Mouse (Mus musculus) urinary bladder, adult 18-20 months (tissue): ENCODE measurements at regions not wholly inside any gene's neighbourhood (a gene's known extent, or its start where the extent isn't known, plus 50 kb on each side); places are given as distances from the start of the nearest gene placed in this dataset.
"Not testable (repeated sequence)": the region's sequence is repeated elsewhere in the genome, so short reads cannot be mapped to it uniquely, and the experiment has no call there.

Experiments used
- DNase-seq, 2 experiments: peaks; one replicate each; pipeline ENCODE4 v3.0.0; 2022; ENCODE audit warnings: low spot score in 2 of 2, mixed read lengths in 2 of 2

DNA sequence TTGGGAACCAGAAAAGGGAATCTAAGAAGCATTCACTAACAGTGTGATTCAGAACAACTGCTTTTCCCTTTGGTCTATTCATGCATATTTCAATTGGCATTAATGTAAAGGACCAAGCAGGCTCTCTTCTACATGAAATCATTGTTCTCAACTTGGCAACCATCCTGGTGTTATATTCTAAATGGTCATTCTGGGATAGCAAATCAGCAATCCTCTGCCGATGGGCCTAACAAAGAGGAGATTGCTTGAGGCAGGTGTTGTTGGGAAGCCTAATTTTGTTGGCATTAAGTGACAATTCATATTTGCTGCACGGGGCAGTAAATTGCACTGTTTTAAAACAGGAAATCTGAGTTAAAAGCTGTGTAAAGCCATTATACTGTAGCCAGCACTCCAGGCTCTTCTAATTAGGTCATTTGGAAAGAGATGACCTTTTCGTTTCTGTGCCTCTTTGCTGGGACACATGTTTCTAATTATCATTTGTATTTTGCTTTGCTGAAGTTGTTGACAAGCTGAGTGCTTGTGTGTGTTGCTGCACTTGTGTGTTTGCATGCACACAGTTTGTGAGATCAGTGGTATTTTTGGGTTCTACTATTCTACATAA lies 275.4 kb downstream of the Cetn3 start:
- DNase-seq: no peak

DNA sequence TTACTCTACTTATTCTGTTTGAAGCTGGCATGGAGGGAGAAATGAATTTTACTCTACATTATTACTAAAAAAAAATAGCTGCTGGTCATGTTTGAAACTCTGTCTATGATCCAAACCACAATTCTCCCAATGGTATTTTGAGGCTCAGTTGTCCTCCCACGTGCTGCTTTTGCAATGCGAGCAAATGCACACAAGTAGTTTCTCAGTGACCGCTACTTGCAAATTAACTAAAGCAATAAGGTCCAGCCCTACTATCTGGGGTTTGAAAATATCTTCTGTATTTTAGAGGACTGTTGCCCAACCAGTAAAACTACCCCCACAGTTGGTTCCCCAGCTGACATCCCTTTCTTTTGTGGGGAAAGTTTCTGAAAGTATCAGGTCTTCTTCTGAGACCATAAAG lies 276.0 kb downstream of the Cetn3 start:
- no peak for DNase-seq

DNA sequence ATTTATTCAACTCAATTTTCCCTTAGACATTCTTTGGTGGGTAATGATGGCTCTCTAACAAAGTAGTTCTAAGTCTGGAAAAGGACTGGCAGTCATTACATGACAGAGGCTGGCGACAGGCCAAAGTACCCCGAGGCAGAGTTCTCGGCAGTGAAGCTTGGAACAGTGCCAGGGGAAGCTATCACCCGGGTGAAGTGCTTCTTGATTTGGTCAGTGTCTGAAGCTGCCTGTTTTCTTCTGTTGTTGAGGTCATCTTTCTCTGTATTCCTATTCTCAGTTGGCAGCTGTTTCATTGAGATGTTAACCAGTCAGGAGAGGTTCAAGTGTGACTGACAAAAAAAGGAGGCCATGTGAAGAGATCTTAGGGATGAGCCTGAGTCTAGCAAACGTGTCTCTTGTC lies 276.6 kb downstream of the Cetn3 start:
- no peak for DNase-seq

- DNase-seq: not testable (repeated sequence)
Observed at GRCm38 (mm10) chr13:82063880-82064279, 281.0 kb downstream of the Cetn3 start.

GRCm38 (mm10) chr13:82066174-82066573 lies 283.3 kb downstream of the Cetn3 start:
- no peak for DNase-seq

- DNase-seq: no peak
Observed at GRCm38 (mm10) chr13:82066674-82067270, 283.9 kb downstream of the Cetn3 start.

DNA sequence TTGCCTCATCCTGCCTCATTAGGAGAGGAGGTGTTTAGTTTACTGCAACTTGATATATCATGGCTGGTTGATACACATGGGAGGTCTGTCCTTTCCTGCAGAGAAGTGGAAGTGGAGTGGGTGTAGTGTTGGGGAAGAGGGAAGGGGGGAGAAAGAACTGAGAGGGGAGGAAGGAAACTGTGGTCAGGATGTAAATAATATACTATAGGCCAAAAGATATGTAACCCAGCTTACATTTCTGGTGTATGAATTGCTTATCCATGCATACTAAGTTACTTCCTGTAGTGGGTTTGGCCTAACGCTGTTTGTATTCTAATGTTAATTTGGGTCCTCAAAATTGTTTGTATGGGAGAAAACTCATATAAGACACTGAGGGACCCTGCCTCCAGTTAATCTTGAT lies 289.6 kb downstream of the Cetn3 start:
- DNase-seq: no peak

DNA sequence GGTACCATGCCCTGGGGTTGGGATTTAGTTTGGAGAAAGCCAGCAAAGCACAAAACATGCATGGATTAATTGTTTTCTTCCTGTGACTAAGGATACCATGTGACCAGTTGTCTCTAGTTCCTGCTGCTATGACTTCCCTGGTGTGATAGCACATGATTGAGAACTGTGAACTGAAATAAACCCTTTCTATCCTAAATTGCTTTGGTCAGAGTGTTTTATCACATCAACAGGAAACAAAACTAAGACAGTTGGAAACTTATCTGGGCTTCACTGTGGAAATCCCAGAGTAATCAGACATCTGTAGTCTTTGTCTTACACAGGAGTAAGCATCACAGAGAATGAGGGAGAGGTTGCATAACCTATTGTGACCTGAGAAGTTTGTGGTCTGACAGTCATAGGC lies 290.5 kb downstream of the Cetn3 start:
- no peak for DNase-seq

DNA sequence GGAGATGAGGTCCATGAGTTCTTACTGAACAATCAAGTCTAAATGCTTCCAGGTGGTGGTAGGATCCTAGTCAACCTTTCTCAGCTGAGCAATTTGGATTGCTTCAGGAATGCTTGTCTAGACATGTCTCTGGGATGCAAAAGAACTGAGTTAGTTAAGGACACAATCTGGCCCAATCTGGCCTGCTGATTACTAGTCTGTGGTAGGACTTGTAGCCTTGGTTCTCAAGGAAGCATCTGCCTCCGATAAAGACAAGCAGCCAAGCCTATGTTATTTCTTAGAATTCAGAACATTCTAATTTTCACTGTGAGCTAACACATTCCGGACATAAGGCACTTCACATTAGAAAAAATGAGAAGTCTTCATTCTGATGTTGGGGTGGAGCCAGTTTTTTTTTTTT lies 298.5 kb downstream of the Cetn3 start:
- no peak for DNase-seq

- DNase-seq: no peak
Observed at GRCm38 (mm10) chr13:82087635-82088034, 304.8 kb downstream of the Cetn3 start.

DNA sequence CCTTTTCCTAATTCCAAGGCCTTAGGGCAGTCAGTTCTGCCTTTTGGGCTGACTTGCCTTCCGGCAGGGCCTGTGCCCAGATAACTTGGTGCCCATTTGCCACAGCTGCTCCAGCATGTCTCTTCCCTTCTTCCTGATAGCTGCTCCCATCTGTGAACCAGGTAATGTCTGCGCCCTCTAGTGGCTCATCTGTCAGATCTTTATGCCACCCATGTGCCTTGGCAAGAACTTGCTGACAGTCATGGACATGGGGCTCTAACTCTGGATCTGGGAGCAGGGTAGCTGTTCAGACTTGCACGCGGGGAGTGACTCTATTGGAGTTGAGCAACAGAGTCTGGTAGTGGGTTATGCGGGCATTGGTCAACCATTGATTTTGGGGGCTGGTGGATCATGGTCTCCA lies 309.3 kb downstream of the Cetn3 start:
- DNase-seq: no peak

DNA sequence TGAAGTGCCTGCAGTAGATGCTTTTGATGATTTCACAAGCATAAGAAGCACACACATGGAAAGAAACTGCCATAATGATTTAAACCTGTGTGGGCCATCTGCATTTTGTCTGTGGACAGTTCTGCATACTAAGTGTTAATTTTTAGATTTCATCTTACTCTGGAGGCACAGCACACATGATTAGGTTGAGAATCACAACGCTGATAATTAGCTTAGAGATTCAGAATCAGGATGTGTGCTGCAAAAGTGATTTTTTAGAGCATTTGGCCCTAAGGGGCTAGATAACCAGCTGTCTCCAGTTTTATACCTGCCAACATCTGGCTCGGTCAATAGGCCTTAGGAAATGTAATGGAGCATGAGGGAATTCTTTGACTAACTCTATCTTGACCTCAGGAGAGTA lies 323.2 kb downstream of the Cetn3 start:
- DNase-seq: no peak

GRCm38 (mm10) chr13:82129777-82130735 lies 347.2 kb downstream of the Cetn3 start:
- DNase-seq: no peak
